Mouse (Mus musculus) stomach, postnatal 0 days (tissue): ENCODE results near the gene Egfl6. TPM values are rescaled to one million over a fixed set of nuclear protein-coding genes. Genes with fewer than 3 reads are reported as not detected.

Experiments used
- ATAC-seq: fragments of 200-750 bp; cut with Nextera tagmentation; 2 replicates; pipeline ENCODE4 v1.8.0; 2017; ENCODE audit not compliant: low FRiP score, low TSS enrichment
- DNase-seq: peaks from one replicate; pipeline ENCODE4 v3.0.0-alpha.2; 2016; ENCODE audit warnings: low spot score
- H3K27ac ChIP-seq: fragments of 300-500 bp; sonication (generic); replicated peaks from 2 replicates; pipeline ENCODE4 v1.5.1; 2014; ENCODE audit warnings: mild to moderate bottlenecking, control low read depth
- H3K27me3 ChIP-seq: fragments of 300-500 bp; sonication (generic); 2 replicates; pipeline ENCODE4 v1.6.1; 2014; ENCODE audit warnings: low read length; ENCODE audit not compliant: control insufficient read depth, insufficient read depth
- H3K36me3 ChIP-seq: fragments of 300-500 bp; sonication (generic); 2 replicates; pipeline ENCODE4 v1.6.1; 2014; ENCODE audit warnings: low read length, mixed read lengths; ENCODE audit not compliant: control insufficient read depth, insufficient read depth
- H3K4me1 ChIP-seq: fragments of 300-500 bp; sonication (generic); replicated peaks from 2 replicates; pipeline ENCODE4 v1.6.1; 2014; ENCODE audit warnings: antibody characterized with exemption; ENCODE audit not compliant: control insufficient read depth, insufficient read depth
- H3K4me2 ChIP-seq: fragments of 300-500 bp; sonication (generic); replicated peaks from 2 replicates; pipeline ENCODE4 v1.6.1; 2014; ENCODE audit warnings: low read depth, mild to moderate bottlenecking, control low read depth, moderate library complexity
- H3K4me3 ChIP-seq: fragments of 300-500 bp; sonication (generic); 2 replicates; pipeline ENCODE4 v1.5.1; 2014; ENCODE audit warnings: low read depth, low read length, control low read depth
- H3K9ac ChIP-seq: fragments of 300-500 bp; sonication (generic); 2 replicates; pipeline ENCODE4 v1.6.1; 2014; ENCODE audit warnings: mild to moderate bottlenecking, low read length, control low read depth, mixed read lengths
- H3K9me3 ChIP-seq: fragments of 300-500 bp; sonication (generic); 2 replicates; pipeline ENCODE4 v1.6.1; 2016; ENCODE audit warnings: low read length; ENCODE audit not compliant: control insufficient read depth
- CTCF ChIP-seq: IDR thresholded peaks from 2 replicates; pipeline ENCODE4 v1.5.1; 2016; ENCODE audit warnings: antibody characterized with exemption, low read depth, mild to moderate bottlenecking, moderate library complexity
- EP300 ChIP-seq: optimal IDR thresholded peaks from 2 replicates; pipeline ENCODE3; 2016; ENCODE audit warnings: antibody characterized with exemption
- WGBS: fragments of 180-500 bp; shearing (Covaris S2); extraction: QIAGEN DNeasy Blood & Tissue Kit; methylation state at CpG from one replicate; pipeline ENCODE4 v1.1.7; 2014; 5-methylcytosine and 5-hydroxymethylcytosine counted together
- polyA plus RNA-seq: library from polyadenylated mRNA; unstranded; fragments of >200 nt; fragmentation: Nextera tagmentation; extraction: Ambion mirVana; gene quantifications from 2 replicates; pipeline ENCODE4 v1.2.1, GENCODE M21; 2015

The Egfl6 gene
- polyA plus RNA-seq, 1 experiment from 2014 or later, result 21.2 TPM

DNA sequence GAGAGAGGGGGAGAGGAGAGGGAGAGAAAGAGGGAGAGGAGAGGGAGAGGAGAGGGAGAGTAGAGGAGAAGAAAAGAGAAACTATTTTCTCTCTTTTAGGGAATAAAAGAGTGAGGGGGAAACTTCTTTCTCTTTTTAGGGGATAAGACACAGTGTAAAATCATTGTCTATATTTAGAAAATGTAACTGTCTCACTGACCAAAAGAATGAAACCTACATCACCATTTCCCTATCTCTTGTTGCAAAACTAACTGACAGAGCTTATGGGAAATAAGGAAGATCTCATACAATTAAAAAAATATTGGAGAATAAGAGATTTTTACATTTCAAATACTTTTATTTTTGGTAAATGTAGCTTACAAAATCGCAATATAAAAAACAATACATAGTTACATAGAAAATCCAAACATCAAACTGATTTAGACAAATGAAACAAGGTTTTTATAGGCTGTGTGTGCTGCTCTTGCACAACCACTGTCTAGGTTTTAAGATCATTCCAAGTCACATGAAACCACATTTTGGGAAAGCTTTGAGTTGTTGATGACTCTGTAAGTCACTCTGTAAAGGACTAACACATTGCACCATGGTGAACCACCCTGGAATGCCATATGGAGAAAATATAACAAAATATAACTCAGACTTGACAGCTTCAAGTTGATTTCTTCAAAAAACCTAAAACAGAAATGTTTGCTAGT lies 85.9 kb downstream of the Egfl6 start:
- no peak overlapping the region for H3K27ac ChIP-seq

DNA sequence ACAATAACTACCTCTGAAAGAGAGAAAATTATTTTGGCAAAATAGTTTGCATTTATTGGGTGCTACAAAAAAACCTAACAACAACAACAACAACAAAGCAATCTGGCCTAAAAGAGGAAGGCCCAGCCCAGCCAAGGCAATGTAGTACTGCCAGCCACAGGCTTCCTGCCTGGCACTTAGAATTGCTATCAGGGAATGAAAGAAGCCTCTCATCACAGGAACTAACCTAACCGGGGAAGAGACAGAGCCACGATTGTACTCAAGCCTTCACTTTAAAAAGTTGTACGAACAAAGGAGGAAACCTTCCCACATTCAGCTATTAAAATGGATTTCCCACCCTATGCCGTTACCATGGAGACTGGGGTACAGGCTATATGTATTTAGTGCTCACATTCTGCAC lies 87.7 kb downstream of the Egfl6 start:
- Histone ChIP-seq H3K36me3 (no peaks in the 10 kb centered on the region), H3K4me2 (no peak overlapping the region), H3K27me3 (no peaks in the 10 kb centered on the region), H3K27ac (no peak overlapping the region), H3K4me1 (no peaks in the 10 kb centered on the region), H3K9me3 (no peaks in the 10 kb centered on the region), H3K4me3 (no peak overlapping the region), H3K9ac (no peak overlapping the region)
- DNase-seq (no peak), ATAC-seq (no peak)
- 75% methylated on average over 4 of the region's 4 CpGs for WGBS
- TF ChIP-seq EP300 (no peak), CTCF (no peak)

More for the DNA sequence above, 85.9 kb downstream of the Egfl6 start:
- ATAC-seq, result no peak
- no peak overlapping the region for H3K4me2 ChIP-seq
- 71% methylated on average over 1 of the region's 1 CpGs for WGBS
- H3K4me3 ChIP-seq, result no peak overlapping the region
- no peaks in the 10 kb centered on the region for H3K36me3 ChIP-seq
- H3K9me3 ChIP-seq, result no peaks in the 10 kb centered on the region
- no peaks in the 10 kb centered on the region for H3K4me1 ChIP-seq
- no peak overlapping the region for H3K9ac ChIP-seq
- DNase-seq, result no peak
- H3K27me3 ChIP-seq, result no peaks in the 10 kb centered on the region
- no peak for TF ChIP-seq EP300
- TF ChIP-seq CTCF, result no peak

DNA sequence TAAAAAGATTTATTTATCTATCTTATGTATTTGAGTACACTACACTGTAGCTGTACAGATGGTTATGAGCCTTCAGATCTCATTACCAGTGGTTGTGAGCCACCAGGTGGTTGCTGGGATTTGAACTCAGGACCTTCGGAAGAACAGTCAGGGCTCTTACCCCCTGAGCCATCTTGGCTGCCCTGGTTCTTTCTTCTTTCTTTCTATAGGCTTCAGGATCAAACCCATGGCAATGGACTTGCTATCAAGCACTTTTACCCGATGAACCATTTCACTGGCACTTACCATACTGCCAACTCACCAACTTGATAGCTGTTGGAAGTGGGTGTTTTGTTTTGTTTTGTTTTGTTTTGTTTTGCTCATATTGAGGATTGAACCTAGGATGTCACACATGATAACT lies 90.5 kb downstream of the Egfl6 start:
- Histone ChIP-seq H3K27ac (no peak overlapping the region), H3K9ac (no peak overlapping the region), H3K4me2 (no peak overlapping the region), H3K4me3 (no peak overlapping the region), H3K36me3 (no peaks in the 10 kb centered on the region), H3K9me3 (no peaks in the 10 kb centered on the region), H3K4me1 (no peaks in the 10 kb centered on the region), H3K27me3 (no peaks in the 10 kb centered on the region)
- TF ChIP-seq CTCF, result no peak
- 95% methylated on average over 2 of the region's 2 CpGs for WGBS
- no peak for DNase-seq
- no peak for ATAC-seq

DNA sequence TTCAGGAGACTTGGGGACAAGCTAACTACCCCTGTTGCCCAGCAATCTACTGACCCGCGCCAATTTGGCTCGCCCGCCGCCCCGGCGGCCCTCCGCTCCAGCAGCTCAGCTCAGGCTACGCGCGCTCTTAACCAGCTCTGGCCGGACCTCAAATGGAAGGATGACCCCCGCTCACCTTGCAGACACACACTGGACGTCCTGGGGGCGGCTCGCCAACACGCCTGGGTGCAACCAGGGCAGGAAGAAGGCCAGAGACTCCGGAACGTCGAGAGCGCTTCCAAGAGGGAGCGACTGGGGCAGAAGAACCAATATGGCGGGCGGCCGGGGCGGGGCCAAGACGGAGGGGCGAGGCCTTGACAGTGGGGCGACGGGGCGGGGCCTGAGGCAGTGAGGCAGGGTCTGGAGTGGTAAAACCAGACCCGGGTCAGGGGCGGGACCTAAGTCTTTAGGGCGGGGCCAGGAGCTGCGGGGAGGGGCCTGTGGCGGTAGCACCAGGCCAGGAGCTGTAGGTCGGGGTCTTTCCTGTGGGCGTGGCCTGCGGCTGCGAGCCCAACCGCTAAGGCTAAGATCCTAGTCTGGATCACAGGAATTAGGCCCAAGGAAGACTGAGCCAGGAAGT lies 106.0 kb downstream of the Egfl6 start, which contains the start of gene Rab9:
Gene Rab9, minus strand, starts transcription at position 503 of the 619 bp plus-strand sequence.
- H3K4me3 ChIP-seq, result peak within 1 kb of the TSS; percentile 60
- ATAC-seq, result peak; percentile 97
- no peaks in the 10 kb centered on the region for H3K27me3 ChIP-seq
- peak; percentile 95 for DNase-seq
- H3K9me3 ChIP-seq, result no peaks in the 10 kb centered on the region
- no peaks in the 10 kb centered on the region for H3K36me3 ChIP-seq
- peak within 1 kb of the TSS; percentile 54 for H3K4me2 ChIP-seq
- H3K27ac ChIP-seq, result peak within 1 kb of the TSS; percentile 91
- peak within 1 kb of the TSS; percentile 75 for H3K9ac ChIP-seq
- no peak for TF ChIP-seq CTCF
- TF ChIP-seq EP300, result no peak
- 9% methylated on average over 33 of the region's 41 CpGs for WGBS
- no peaks in the 10 kb centered on the region for H3K4me1 ChIP-seq

DNA sequence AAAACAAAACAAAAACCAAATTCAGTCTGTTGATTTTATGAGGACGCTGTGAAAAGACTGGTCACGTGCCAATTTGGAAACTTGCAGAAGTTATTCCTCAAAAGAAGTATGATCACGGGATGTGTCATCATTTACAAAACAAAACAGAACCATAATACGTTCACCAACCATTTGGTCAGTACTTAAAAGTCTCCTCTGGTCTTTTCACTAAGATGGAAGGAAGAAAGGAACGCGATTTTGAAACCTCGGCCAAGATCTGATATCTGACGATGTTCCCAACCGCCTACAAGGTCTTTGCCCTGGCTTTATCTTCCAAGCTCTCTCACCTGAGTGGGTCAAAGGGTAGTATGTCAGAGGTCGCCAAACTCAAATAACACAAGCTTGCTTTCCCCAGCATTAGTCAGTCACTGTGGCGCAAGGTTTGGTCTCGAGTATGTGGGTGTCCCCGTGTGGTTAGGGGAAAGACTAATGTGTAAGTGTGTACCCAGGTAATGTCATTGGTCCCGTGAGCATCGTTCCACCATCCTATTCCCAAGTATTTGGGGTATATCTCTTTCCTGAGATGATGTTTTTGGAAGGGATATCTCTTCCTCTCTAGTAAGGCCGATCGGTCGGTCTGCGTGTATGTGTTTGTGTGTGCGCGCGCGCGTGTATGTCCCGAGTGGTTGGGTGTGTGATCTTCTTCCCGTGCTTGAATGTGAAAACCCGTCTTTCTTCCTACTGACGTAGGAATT lies 106.7 kb downstream of the Egfl6 start:
- DNase-seq (peak; percentile 49), ATAC-seq (peak; percentile 45)
- no peaks in the 10 kb centered on the region for H3K9me3 ChIP-seq
- WGBS, result 13% methylated on average over 28 of the region's 28 CpGs
- peak overlapping the region; percentile 60 for H3K4me3 ChIP-seq
- H3K4me1 ChIP-seq, result no peaks in the 10 kb centered on the region
- H3K27ac ChIP-seq, result peak overlapping the region; percentile 91
- peak overlapping the region; percentile 54 for H3K4me2 ChIP-seq
- no peaks in the 10 kb centered on the region for H3K36me3 ChIP-seq
- H3K27me3 ChIP-seq, result no peaks in the 10 kb centered on the region
- TF ChIP-seq EP300, result no peak
- TF ChIP-seq CTCF, result no peak
- H3K9ac ChIP-seq, result peak overlapping the region; percentile 75
